Mouse (Mus musculus) c-Kit-positive CD71-negative TER-119-negative erythroid progenitor cells, embryonic 14.5 days (primary cell): ENCODE measurements around the gene Camsap1.

Experiments
- DNase-seq: peaks from one replicate; pipeline ENCODE4 v3.0.0-alpha.2; 2013; ENCODE audit warnings: low read depth

Gene Camsap1

DNA sequence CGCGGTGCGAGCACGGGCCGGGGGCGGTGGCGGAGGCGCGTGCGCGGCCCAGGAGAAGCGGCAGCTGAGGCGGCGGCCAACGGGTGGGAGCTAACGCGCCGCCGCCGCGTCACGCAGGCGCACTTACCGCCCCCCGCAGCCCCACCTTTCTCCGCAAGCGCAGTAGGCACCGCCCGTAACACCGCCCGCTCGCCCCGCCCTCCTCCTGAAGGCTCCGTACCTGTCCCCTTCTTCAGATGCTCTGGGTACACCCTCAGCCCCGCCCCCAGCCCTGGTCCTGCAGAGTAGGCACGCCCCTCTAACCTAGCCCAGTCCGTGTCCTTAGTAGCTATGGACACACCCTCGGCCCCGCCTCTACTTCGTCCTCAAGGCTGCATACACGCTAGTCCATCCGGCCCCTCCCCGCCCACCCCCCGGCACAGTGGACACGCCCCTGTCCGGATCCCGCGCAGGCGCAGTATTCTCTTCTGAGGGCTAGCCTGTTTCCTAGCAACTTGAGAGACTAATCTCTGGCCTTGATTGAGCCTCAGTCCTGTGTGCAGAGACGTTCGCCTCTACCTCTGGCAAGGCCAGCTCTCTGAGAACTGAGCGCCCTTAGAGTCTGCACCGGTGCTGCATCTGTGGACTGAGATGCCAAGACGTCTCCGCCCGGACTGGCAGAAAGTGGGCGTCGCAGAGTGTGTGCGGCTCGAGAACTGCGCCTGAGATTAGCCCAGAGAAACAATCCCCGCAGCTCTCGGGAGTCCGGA, at the start of gene Camsap1:
Gene Camsap1 (minus strand): TSS at position 124 of the 749 bp plus-strand sequence.
- peak; percentile 99 for DNase-seq

DNA sequence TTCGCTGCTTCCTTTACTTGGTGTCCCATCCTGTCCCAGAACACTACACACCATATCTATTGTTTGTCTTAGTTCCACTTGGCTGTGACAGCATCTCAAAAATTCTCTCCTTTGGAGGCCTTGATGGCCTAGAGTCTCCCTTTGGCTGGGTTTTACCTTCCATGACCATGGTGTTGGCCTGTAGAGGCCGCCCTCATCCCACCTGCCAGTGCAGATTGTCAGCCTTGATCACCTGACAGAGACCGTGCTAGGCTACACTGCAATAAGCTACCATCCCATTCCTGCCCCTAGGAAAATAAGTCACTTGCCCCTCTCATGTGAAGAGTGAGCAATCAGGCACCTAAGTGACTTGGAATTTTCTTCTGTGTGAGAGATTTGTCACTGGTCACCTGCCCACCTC, 47.2 kb upstream of the Camsap1 start:
- DNase-seq, result no peak

DNA sequence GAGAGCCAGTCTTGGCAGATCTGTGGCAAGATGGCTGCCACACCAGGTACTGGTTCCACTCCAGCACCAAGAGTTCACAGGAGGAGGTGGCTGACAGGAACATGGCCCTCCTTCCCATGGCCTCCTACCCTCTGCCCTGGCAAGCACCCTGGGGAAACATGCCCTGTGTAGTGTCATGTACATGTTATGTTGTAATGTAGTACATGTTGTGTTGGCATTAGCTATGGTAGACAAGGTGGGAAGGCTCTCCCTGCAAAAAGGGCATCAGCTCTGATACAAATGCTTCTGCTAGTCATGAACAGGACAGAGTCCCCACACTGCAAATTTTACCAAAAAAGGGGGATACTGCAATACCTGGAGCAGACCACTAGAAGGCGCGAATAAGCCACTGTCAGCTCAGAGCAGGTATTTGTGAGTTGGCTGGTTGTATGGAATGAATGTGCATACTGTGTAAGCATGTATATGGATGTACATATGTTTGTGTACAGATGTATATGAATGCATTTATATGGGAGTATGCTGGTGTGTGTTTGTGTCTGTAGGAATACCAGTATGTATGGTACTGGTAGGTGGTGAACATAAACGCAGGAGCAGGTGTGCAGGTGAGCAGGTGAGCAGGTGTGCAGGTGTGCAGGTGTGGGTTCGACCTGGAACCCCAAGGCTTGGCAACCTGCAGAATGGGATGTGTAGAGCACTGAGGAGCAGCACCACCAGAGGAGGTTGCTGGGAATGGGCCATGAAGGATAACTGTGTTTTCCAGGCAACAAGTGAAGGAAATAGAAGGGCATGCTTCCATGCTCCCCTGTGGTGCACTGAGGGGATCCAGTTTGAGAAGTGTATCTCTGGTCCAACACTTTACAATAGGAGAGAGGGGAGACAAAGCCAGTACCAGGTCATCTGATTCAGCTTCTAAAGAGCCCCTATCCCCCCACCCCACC, 41.3 kb upstream of the Camsap1 start:
- DNase-seq, result no peak

DNA sequence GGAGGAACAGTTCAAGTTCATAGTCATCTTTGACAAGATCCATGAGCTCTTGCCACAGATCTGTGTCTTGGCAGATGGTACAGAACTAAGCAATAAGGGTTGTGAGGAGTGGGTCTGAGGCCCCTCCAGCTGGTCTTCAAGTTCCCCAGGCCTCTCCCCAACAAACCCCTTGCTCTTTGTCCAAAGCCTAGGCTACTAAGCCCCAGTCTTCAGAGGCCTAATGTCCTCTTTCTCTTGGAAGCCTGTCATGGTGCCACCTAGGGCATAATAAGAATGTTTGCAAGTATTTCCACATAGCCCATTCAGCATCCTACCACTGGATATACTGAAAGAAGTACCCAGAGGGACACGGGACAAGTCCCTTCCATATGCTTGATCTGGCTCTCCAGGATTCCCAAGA, 39.5 kb upstream of the Camsap1 start:
- no peak for DNase-seq

DNA sequence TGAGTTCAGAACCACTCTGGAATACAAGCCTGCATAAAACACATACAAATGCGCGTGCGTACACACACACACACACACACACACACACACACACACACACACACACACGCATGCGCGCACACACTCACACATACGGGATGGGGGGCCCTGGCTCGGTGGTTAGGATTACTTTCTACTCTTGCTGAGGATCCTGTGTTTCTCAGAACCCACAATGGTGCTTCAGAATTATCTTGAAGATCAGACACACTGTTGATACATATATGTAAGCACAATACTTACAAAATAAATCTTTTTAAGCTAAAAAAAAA, 39.1 kb upstream of the Camsap1 start:
- no peak for DNase-seq

DNA sequence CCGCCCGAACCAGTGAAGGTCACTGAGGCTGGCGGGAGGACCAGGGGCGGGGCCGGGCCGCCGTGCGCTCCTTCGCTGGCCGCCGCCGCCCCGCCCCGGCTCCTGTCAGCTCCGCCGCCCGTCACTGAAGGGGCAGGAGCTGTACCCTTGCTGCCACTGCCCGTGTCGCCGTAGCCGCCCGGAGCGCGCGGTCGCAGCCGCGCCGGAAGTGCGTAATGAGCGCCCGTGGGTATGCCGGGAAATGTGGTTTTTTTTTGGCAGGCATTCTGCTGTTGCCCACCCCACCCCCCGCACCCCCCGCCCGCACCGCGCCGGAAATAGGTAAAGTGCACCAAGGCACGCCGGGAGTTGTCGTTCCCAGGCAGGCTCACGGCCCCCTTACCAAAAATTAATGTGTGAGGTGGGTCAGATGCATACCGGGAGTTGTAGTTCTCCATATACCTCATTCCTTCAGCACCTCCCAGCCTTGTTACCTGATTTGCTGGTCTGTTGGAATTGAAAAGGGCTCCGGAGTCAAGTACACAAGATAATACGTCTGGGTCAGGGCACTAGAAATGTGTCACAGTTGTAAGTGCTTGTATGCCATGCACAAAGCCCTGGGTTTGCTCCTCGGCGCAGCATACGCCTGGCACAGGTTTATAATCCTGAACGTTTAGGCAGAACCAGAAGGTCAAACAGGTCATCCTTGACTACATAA, 38.6 kb upstream of the Camsap1 start, which contains the start of gene Ubac1:
Gene Ubac1 (minus strand): TSS at position 187 of the 697 bp plus-strand sequence.
- peak; percentile 65 for DNase-seq

DNA sequence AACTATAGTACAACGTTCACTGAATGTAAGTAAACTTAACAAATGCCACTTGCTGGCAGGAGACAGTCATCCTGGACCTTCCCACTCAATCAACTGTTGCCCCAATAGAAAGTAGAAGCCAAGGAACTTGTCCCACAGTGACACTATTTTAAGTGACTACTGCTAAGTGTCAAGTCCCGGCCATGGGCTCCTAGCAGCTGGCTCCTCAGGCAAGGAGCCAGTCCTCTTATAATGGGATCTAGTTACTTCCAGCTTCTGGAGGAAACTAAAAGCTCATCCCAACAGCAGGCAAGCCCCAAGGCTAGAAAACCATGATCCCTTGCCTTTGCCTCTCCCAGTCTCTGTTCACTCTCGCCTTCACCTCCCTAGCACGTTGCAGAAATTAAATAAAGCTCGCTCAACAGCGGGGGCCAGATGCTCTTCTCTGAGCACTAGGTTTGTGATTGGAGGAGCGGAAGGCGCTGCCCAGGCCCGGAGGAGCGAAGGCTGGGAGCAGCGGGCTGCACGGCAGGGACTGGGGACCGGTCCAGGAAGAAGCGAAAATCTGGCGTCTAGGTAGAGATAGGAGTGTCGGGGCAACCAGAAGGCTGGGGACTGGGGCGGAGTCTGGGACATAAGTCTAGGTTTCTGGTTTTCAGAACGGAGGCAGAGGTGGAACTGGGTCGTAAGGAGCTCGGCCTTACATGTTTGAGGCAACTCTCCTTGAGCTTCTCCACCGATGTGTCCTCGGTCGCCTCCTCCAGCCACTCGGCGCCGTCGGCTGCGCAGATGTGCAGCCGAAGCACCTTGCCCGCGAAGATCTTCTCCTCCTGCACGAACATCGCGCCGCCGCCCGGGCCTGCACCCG, 37.9 kb upstream of the Camsap1 start:
- no peak for DNase-seq

DNA sequence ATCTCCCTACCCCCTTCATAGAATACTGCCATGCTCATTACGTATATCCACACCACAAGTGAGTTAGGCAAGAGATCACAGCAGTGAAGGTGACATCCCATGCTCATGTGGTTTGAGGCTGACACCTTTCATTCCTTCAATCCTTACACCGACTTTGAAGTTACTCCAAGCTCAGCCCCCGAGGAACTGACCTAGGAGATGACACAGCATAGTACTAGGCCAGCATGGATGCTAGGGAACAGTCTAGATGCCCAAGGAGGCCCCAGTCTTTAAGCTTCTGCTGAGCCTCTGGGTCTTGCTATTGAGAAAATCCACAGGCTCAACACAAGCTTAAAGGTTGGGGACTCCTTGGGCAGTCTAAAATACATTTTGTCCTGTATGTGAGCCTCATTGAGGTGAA, 36.8 kb upstream of the Camsap1 start:
- no peak for DNase-seq

DNA sequence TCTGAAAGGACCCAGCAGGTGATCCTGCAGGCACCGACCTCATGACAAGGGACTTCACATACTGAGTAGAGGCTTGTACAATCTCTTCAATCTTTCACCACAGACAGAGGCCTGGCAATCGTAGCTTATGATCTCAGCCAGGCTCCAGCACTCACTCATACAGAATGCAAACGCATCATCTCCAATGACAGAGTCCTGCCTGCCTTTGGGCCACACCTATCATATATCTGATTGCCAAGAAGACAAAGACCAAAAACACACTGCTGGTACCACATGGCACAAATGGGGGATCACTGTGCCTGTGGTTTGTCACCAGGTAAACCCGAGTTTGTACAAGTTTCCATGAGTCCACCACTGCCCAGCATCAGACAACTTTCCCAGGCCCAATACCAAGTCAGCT, 34.2 kb upstream of the Camsap1 start:
- no peak for DNase-seq

DNA sequence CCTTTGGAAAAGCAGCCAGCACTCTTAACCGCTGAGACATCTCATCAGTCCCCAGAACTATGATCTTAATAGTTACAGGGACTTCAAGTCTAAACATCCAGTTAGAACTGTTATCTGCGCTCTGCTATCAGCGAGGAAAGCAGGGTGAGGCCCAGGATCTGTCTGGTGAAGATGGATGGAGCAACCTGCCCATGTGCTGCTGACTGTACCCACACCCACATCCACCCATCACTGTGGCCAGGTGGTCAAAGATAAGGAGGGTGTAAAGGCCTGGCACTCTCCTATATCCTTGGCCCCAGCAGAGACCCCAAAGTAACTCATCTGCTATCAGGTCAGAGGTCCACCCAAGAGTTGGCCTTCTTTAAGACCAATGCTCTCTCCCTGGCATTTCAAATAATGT, 30.6 kb upstream of the Camsap1 start:
- DNase-seq, result no peak

DNA sequence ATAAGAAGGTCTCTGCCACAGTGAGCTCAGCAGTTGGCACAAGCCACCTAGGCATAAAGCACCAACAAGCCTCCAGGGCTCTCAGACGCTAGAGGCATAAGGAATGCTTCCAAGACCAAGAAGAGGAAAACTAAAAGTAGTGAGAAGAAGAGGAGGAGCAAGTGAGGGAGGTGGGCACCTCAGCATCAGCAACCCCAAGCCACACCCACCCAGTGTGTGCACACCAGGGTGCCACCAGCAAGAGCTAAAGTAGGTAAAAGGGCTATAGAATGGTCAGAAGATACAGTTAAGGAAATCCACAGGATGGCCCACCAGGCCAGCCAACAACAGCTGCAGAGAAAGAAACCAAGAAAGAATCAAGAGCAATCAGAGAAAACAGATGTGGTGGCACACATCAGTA, 28.3 kb upstream of the Camsap1 start:
- no peak for DNase-seq

DNA sequence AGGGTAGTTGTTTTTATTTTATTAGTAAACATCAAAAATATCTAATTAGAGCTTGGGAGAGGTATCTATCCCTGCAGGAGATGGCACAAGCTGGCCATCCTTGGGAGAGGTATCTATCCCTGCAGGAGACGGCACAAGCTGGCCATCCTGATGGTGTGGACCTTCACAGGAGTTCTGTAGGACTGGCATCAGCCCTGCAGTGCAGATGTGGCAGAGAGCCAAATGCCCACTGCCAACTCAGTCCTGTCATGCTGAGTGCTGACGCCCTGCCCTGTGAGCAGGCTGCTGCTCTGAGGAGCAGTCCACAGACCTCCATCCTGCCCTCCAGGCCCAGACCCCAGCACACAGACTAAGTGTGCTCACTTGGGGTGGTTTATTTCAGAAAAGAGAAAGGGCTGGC, 18.9 kb upstream of the Camsap1 start:
- no peak for DNase-seq

DNA sequence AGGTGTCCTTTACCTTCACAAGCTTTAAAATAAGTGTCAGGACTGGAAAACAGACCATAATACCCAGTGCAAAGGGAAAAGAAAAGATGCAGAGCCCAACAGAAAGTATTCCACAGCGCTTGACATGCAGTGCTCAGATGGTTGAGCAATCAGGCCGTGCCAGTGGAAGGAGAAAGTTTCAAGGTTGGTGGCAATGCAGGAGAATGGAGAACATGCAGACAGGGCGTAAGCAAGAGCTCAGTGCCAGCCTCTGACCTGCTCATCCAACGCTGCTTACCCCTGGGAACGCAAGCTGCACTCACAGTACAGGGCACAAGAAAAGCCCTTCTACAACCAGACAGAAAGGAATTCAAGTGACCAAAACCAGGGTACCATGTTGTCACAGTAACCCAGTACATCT, 18.1 kb upstream of the Camsap1 start:
- no peak for DNase-seq

DNA sequence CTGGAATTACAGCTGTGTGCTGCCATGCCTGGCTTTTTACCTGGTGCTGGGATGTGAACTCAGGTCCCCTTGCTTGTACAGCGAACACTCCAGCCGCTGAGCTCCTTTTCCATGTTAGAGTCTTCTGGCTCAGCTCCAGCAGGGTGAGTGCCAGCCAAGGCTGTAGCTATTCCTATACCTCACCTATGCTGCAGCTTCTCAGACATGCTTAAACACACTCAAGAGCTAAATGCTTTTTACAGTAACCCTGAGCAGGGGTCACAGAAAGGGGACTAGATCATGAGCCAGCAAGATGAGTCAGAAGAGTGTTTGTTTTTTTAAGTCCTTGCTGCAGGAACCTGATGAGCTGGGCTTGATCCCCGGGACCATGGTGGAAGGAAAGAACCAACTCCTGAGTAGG, 14.6 kb upstream of the Camsap1 start:
- no peak for DNase-seq

DNA sequence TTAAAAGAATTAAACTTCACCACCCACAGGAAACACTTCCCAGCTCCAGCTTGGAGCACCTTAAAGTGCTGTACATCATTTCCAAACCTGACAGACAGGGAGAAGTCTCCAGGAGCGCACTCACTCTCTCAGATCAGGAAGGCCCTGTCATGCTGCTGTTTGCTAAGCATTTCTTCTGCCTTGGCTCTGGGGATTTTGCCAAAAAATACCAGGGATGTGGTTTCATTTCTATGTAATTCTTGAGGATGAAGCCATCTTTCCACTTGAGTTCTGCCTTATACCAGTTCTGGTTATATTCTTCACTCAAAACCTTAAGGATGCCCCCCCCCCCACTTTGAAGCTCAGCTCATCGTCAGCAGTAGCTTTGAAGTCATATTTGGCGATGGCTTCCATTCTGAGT, 11.7 kb upstream of the Camsap1 start:
- DNase-seq, result no peak

DNA sequence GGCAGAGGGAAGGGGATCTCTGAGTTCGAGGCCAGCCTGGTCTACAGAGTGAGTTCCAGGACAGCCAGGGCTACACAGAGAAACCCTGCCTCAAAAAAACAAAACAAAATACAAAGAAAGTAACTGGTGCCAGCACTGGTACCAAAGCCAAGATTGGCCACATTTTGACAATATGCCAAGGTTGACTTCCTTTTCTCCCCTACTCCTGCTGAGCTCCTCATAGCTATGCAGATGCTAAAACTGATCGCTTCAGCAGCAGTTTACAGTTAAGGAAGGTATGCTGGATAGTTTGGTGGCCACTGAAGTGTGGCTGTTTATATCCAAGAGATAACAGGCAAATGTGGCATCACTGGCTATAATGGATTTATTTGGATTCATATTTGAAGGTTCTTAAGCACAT, 9.2 kb upstream of the Camsap1 start:
- no peak for DNase-seq

DNA sequence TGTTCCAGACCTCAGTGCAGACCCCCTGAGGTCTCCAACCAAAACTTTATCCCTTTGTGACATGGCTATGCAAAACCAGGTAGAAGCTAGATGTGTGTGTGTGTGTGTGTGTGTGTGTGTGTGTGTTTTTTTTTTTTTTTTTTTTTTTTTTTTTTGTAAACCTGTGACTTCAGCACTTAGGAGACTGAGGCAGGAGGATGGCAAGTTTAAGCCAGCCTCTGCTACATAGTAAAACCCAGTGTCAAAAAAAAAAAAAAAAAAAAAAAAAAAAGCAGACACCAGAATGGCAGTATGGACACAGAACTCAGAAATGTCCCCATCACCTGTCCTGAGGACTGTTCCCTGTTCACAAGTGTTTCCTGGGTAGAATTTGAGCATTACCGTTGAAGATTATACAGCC, 6.6 kb upstream of the Camsap1 start:
- no peak for DNase-seq

DNA sequence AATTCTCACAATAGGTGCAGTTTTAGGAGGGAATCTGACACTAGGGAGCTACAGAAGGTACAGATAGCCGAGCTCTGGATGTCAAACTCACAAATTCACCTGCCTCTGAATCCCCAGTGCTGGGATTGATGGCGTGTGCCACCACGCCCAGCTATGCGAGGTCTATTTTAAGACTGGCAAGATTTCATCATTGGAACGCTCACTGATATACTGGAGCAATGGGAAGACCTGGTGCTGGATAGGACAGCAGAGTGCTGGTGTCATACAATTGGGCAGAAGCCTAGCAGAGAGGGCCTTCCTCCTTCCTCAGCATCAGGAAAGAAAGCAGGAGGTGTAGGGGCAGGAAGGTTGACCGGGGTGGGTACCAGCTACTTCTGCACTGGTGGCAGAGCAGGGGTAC, 4.7 kb upstream of the Camsap1 start:
- no peak for DNase-seq

DNA sequence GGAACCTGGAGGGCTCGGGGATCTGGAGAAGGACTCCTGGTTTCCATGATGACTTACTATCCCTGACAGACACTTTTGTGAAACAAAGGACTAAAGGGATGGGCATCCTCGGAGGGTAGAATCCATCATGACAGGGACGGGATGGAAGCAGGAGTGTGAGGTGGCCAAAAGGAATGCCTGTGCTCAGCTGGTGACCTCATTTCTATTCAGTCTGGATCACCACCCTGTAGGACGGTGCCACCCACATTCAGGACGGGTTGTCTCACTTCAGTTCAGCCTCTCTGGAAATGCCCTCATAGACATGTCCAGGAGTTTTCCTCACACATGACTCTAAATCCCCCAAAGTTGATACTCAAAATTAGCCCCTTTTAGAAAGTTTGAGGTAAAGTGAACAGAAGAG, 3.5 kb upstream of the Camsap1 start:
- DNase-seq, result no peak

DNA sequence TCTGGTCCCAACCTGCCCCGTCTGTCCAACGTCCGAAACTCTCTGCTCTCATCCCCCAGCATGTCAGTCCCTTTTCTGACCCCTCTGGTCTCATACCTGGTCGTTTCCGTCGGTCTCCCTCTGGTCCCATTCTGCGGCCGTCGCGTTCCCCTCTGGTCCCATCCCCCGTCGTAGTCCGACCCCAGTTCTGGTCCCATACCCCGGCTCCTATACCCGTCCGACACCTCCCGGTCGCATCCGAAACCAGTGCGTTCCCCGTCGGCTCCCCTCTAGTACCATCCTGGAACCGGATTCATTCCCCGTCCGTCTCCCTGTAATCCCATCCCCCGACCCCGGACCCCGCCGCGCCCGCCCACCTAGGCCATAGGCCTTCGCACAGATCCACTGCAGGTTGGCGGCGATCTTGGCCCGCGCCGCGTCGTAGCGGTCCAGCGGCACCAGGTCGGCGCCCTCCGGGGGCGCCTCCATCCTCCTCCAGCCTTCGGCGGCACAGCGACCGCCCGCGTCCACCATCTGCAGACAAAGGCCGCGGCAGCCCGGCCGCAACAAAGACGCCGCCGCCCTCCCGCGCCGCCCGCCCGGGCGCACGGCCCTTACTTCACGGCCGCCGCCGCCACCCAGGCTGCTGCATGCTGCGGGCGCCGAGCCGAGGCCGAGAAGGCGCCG, 523 bp downstream of the Camsap1 start:
- no peak for DNase-seq

DNA sequence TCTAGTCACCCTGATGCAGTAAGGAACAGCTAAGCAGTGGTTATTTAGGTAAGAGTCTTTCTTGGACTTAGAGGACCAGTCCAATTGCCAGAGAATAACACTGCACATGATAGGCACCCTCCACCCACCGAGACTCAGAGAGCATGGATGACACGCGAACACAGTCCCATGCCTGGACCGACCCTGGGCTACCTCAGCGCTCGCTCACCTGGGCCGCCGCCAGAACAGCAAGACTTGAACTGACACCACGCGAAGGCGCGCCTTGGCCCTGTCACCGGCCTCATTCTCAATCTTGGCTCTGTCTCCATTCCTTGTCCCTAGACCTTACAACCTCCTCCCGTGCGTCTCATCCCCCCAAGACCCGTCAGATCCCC, 1.0 kb downstream of the Camsap1 start:
- DNase-seq, result no peak
